Mouse (Mus musculus) heart, adult 2 months (tissue): Measurements from ENCODE around the gene Lalba.

Experiments
- CTCF ChIP-seq: fragments of 200-600 bp; IDR thresholded peaks from 2 replicates; pipeline ENCODE4 v1.8.1; 2022; ENCODE audit warnings: antibody characterized with exemption, mild to moderate bottlenecking, moderate library complexity
- EP300 ChIP-seq: fragments of 200-500 bp; IDR thresholded peaks from 2 replicates; pipeline ENCODE4 v1.6.1; 2011; ENCODE audit warnings: low read depth, low read length, control low read depth; ENCODE audit not compliant: insufficient read depth
- POLR2A ChIP-seq: fragments of 200-500 bp; IDR thresholded peaks from 2 replicates; pipeline ENCODE4 v1.6.1; 2011; ENCODE audit warnings: mild to moderate bottlenecking, low read depth, low read length, control low read depth; ENCODE audit not compliant: insufficient read depth

- TF ChIP-seq POLR2A (no peak), CTCF (no peak), EP300 (peak; percentile 79)
Measured at GRCm38 (mm10) chr15:98512799-98513321, 30.3 kb upstream of the Lalba start.
